Mouse (Mus musculus) lung, postnatal 0 days (tissue): ENCODE data around the gene Stim1. TPM values are rescaled to one million over a fixed set of nuclear protein-coding genes. Genes with fewer than 3 reads are reported as not detected.
A peak's percentile ranks its signal among the peaks of the same experiment; 100 is the strongest.

ENCODE experiments used
- ATAC-seq: fragments of 200-750 bp; cut with Nextera tagmentation; 2 replicates; pipeline ENCODE4 v1.8.0; 2017; ENCODE audit warnings: moderate library complexity
- DNase-seq: peaks from one replicate; pipeline ENCODE4 v3.0.0-alpha.2; 2016; ENCODE audit warnings: low spot score
- H3K27ac ChIP-seq: fragments of 300-500 bp; sonication (generic); 2 replicates; pipeline ENCODE4 v1.5.1; 2014; ENCODE audit warnings: antibody characterized with exemption, mild to moderate bottlenecking, low read length, mixed read lengths
- H3K27me3 ChIP-seq: fragments of 300-500 bp; sonication (generic); replicated peaks from 2 replicates; pipeline ENCODE4 v1.6.1; 2014; ENCODE audit warnings: low read length, mixed read lengths; ENCODE audit not compliant: insufficient read depth
- H3K36me3 ChIP-seq: fragments of 300-500 bp; sonication (generic); 2 replicates; pipeline ENCODE4 v1.6.1; 2014; ENCODE audit warnings: low read length, mixed read lengths; ENCODE audit not compliant: insufficient read depth
- H3K4me1 ChIP-seq: fragments of 300-500 bp; sonication (generic); 2 replicates; pipeline ENCODE4 v1.6.1; 2014; ENCODE audit warnings: antibody characterized with exemption, low read depth, low read length, mixed read lengths; ENCODE audit not compliant: insufficient read depth
- H3K4me2 ChIP-seq: fragments of 300-500 bp; sonication (generic); replicated peaks from 2 replicates; pipeline ENCODE4 v1.6.1; 2014; ENCODE audit warnings: low read depth, mild to moderate bottlenecking, low read length, moderate library complexity, mixed read lengths
- H3K4me3 ChIP-seq: fragments of 300-500 bp; sonication (generic); 2 replicates; pipeline ENCODE4 v1.5.1; 2014; ENCODE audit warnings: low read depth, low read length
- H3K9ac ChIP-seq: fragments of 300-500 bp; sonication (generic); replicated peaks from 2 replicates; pipeline ENCODE4 v1.6.1; 2014; ENCODE audit warnings: low read depth, mild to moderate bottlenecking
- H3K9me3 ChIP-seq: fragments of 300-500 bp; sonication (generic); 2 replicates; pipeline ENCODE4 v1.6.1; 2016; ENCODE audit warnings: low read length, mixed read lengths
- CTCF ChIP-seq: IDR thresholded peaks from 2 replicates; pipeline ENCODE4 v1.5.1; 2016; ENCODE audit warnings: antibody characterized with exemption, mild to moderate bottlenecking
- EP300 ChIP-seq: IDR thresholded peaks from 2 replicates; pipeline ENCODE4 v1.6.1; 2016; ENCODE audit warnings: antibody characterized with exemption, mild to moderate bottlenecking, control low read depth
- WGBS: fragments of 180-500 bp; shearing (Covaris S2); extraction: QIAGEN DNeasy Blood & Tissue Kit; methylation state at CpG from one replicate; pipeline ENCODE4 v1.1.7; 2014; 5-methylcytosine and 5-hydroxymethylcytosine counted together
- polyA plus RNA-seq: library from polyadenylated mRNA; unstranded; fragments of >200 nt; fragmentation: Nextera tagmentation; extraction: Ambion mirVana; gene quantifications from 2 replicates; pipeline ENCODE4 v1.2.1, GENCODE M21; 2015

Gene Stim1
- polyA plus RNA-seq, 1 experiment from 2014 or later, result 18.6 TPM

- DNase-seq, result no peak
- Histone ChIP-seq H3K9me3 (no peaks in the 10 kb centered on the region), H3K27ac (no peak overlapping the region), H3K9ac (no peak overlapping the region), H3K4me2 (no peak overlapping the region), H3K4me1 (peaks cover 11% of the 10 kb centered on the region), H3K36me3 (no peaks in the 10 kb centered on the region), H3K4me3 (no peak overlapping the region), H3K27me3 (no peaks in the 10 kb centered on the region)
- peak; percentile 53; the same call in 1 of the 2 replicates for ATAC-seq
- TF ChIP-seq CTCF (no peak), EP300 (peak; percentile 64)
- 81% methylated on average over 5 of the region's 5 CpGs for WGBS
These were observed 209.0 kb downstream of the Stim1 start for GRCm38 (mm10) chr7:102476601-102477000.

GRCm38 (mm10) chr7:102477377-102477776, 209.8 kb downstream of the Stim1 start:
- H3K9ac ChIP-seq, result no peak overlapping the region
- H3K9me3 ChIP-seq, result no peaks in the 10 kb centered on the region
- H3K27me3 ChIP-seq, result no peaks in the 10 kb centered on the region
- TF ChIP-seq EP300, result no peak
- no peak for TF ChIP-seq CTCF
- no peak overlapping the region for H3K4me3 ChIP-seq
- no peaks in the 10 kb centered on the region for H3K36me3 ChIP-seq
- H3K4me1 ChIP-seq, result peaks cover 11% of the 10 kb centered on the region
- H3K27ac ChIP-seq, result no peak overlapping the region
- 84% methylated on average over 11 of the region's 11 CpGs for WGBS
- DNase-seq (no peak), ATAC-seq (no peak)
- no peak overlapping the region for H3K4me2 ChIP-seq

GRCm38 (mm10) chr7:102478425-102478824, 210.8 kb downstream of the Stim1 start:
- H3K9ac ChIP-seq, result no peak overlapping the region
- H3K4me3 ChIP-seq, result no peak overlapping the region
- 80% methylated on average over 4 of the region's 4 CpGs for WGBS
- H3K9me3 ChIP-seq, result no peaks in the 10 kb centered on the region
- ATAC-seq, result no peak
- no peak overlapping the region for H3K27ac ChIP-seq
- H3K36me3 ChIP-seq, result no peaks in the 10 kb centered on the region
- H3K4me1 ChIP-seq, result peaks cover 11% of the 10 kb centered on the region
- H3K4me2 ChIP-seq, result no peak overlapping the region
- H3K27me3 ChIP-seq, result no peaks in the 10 kb centered on the region
- TF ChIP-seq CTCF (no peak), EP300 (no peak)
- no peak for DNase-seq

- Histone ChIP-seq H3K4me3 (no peak overlapping the region), H3K9ac (no peak overlapping the region), H3K4me2 (no peak overlapping the region), H3K9me3 (no peaks in the 10 kb centered on the region), H3K27ac (no peak overlapping the region), H3K27me3 (no peaks in the 10 kb centered on the region), H3K4me1 (peaks cover 11% of the 10 kb centered on the region), H3K36me3 (no peaks in the 10 kb centered on the region)
- DNase-seq, result no peak
- TF ChIP-seq EP300 (no peak), CTCF (no peak)
- 53% methylated on average over 3 of the region's 3 CpGs for WGBS
- no peak for ATAC-seq
These were observed 211.3 kb downstream of the Stim1 start for GRCm38 (mm10) chr7:102478926-102479325.

- no peak overlapping the region for H3K4me2 ChIP-seq
- H3K4me3 ChIP-seq, result no peak overlapping the region
- peak; percentile 23 for DNase-seq
- no peaks in the 10 kb centered on the region for H3K27me3 ChIP-seq
- no peaks in the 10 kb centered on the region for H3K9me3 ChIP-seq
- H3K36me3 ChIP-seq, result no peaks in the 10 kb centered on the region
- H3K27ac ChIP-seq, result no peak overlapping the region
- TF ChIP-seq CTCF (no peak), EP300 (no peak)
- 33% methylated on average over 5 of the region's 5 CpGs for WGBS
- ATAC-seq, result peak; percentile 16; the same call in 1 of the 2 replicates
- H3K4me1 ChIP-seq, result peaks cover 11% of the 10 kb centered on the region
- H3K9ac ChIP-seq, result no peak overlapping the region
These were observed 211.9 kb downstream of the Stim1 start for GRCm38 (mm10) chr7:102479368-102480078.

GRCm38 (mm10) chr7:102480821-102481220, 213.2 kb downstream of the Stim1 start:
- 22% methylated on average over 4 of the region's 4 CpGs for WGBS
- Histone ChIP-seq H3K4me1 (peaks cover 11% of the 10 kb centered on the region), H3K27me3 (no peaks in the 10 kb centered on the region), H3K9ac (no peak overlapping the region), H3K9me3 (no peaks in the 10 kb centered on the region), H3K36me3 (no peaks in the 10 kb centered on the region), H3K4me2 (no peak overlapping the region), H3K27ac (no peak overlapping the region), H3K4me3 (no peak overlapping the region)
- peak; percentile 20; the same call in 1 of the 2 replicates for ATAC-seq
- TF ChIP-seq CTCF, result no peak
- TF ChIP-seq EP300, result no peak
- DNase-seq, result peak; percentile 15
